Mouse (Mus musculus) lung, postnatal 0 days (tissue): Measurements from ENCODE around the gene Tesc. TPM values are rescaled to one million over a fixed set of nuclear protein-coding genes. Genes with fewer than 3 reads are reported as not detected.

Source experiments
- ATAC-seq: fragments of 200-750 bp; cut with Nextera tagmentation; 2 replicates; pipeline ENCODE4 v1.8.0; 2017; ENCODE audit warnings: moderate library complexity
- DNase-seq: peaks from one replicate; pipeline ENCODE4 v3.0.0-alpha.2; 2016; ENCODE audit warnings: low spot score
- H3K27ac ChIP-seq: fragments of 300-500 bp; sonication (generic); 2 replicates; pipeline ENCODE4 v1.5.1; 2014; ENCODE audit warnings: antibody characterized with exemption, mild to moderate bottlenecking, low read length, mixed read lengths
- H3K27me3 ChIP-seq: fragments of 300-500 bp; sonication (generic); replicated peaks from 2 replicates; pipeline ENCODE4 v1.6.1; 2014; ENCODE audit warnings: low read length, mixed read lengths; ENCODE audit not compliant: insufficient read depth
- H3K36me3 ChIP-seq: fragments of 300-500 bp; sonication (generic); 2 replicates; pipeline ENCODE4 v1.6.1; 2014; ENCODE audit warnings: low read length, mixed read lengths; ENCODE audit not compliant: insufficient read depth
- H3K4me1 ChIP-seq: fragments of 300-500 bp; sonication (generic); 2 replicates; pipeline ENCODE4 v1.6.1; 2014; ENCODE audit warnings: antibody characterized with exemption, low read depth, low read length, mixed read lengths; ENCODE audit not compliant: insufficient read depth
- H3K4me2 ChIP-seq: fragments of 300-500 bp; sonication (generic); replicated peaks from 2 replicates; pipeline ENCODE4 v1.6.1; 2014; ENCODE audit warnings: low read depth, mild to moderate bottlenecking, low read length, moderate library complexity, mixed read lengths
- H3K4me3 ChIP-seq: fragments of 300-500 bp; sonication (generic); 2 replicates; pipeline ENCODE4 v1.5.1; 2014; ENCODE audit warnings: low read depth, low read length
- H3K9ac ChIP-seq: fragments of 300-500 bp; sonication (generic); replicated peaks from 2 replicates; pipeline ENCODE4 v1.6.1; 2014; ENCODE audit warnings: low read depth, mild to moderate bottlenecking
- H3K9me3 ChIP-seq: fragments of 300-500 bp; sonication (generic); 2 replicates; pipeline ENCODE4 v1.6.1; 2016; ENCODE audit warnings: low read length, mixed read lengths
- CTCF ChIP-seq: IDR thresholded peaks from 2 replicates; pipeline ENCODE4 v1.5.1; 2016; ENCODE audit warnings: antibody characterized with exemption, mild to moderate bottlenecking
- EP300 ChIP-seq: IDR thresholded peaks from 2 replicates; pipeline ENCODE4 v1.6.1; 2016; ENCODE audit warnings: antibody characterized with exemption, mild to moderate bottlenecking, control low read depth
- WGBS: fragments of 180-500 bp; shearing (Covaris S2); extraction: QIAGEN DNeasy Blood & Tissue Kit; methylation state at CpG from one replicate; pipeline ENCODE4 v1.1.7; 2014; 5-methylcytosine and 5-hydroxymethylcytosine counted together
- polyA plus RNA-seq: library from polyadenylated mRNA; unstranded; fragments of >200 nt; fragmentation: Nextera tagmentation; extraction: Ambion mirVana; gene quantifications from 2 replicates; pipeline ENCODE4 v1.2.1, GENCODE M21; 2015

The Tesc gene
- polyA plus RNA-seq, 1 experiment from 2014 or later: 1.5 TPM

- WGBS: 84% methylated on average over 4 of the region's 4 CpGs
- Histone ChIP-seq H3K27me3 (no peaks in the 10 kb centered on the region), H3K4me2 (no peak overlapping the region), H3K9me3 (no peaks in the 10 kb centered on the region), H3K27ac (no peak overlapping the region), H3K9ac (no peak overlapping the region), H3K36me3 (no peaks in the 10 kb centered on the region), H3K4me1 (no peaks in the 10 kb centered on the region), H3K4me3 (no peak overlapping the region)
- ATAC-seq: no peak
- TF ChIP-seq CTCF (no peak), EP300 (no peak)
- no peak for DNase-seq
These were observed 16.2 kb downstream of the Tesc start for GRCm38 (mm10) chr5:118043761-118044160.

- Histone ChIP-seq H3K9ac (no peak overlapping the region), H3K36me3 (no peaks in the 10 kb centered on the region), H3K4me1 (no peaks in the 10 kb centered on the region), H3K9me3 (no peaks in the 10 kb centered on the region), H3K4me2 (no peak overlapping the region), H3K27ac (no peak overlapping the region), H3K4me3 (no peak overlapping the region), H3K27me3 (no peaks in the 10 kb centered on the region)
- TF ChIP-seq EP300: no peak
- TF ChIP-seq CTCF: no peak
- no peak for ATAC-seq
- DNase-seq: no peak
- 78% methylated on average over 6 of the region's 6 CpGs for WGBS
These were observed 17.4 kb downstream of the Tesc start for GRCm38 (mm10) chr5:118044907-118045306.

DNA sequence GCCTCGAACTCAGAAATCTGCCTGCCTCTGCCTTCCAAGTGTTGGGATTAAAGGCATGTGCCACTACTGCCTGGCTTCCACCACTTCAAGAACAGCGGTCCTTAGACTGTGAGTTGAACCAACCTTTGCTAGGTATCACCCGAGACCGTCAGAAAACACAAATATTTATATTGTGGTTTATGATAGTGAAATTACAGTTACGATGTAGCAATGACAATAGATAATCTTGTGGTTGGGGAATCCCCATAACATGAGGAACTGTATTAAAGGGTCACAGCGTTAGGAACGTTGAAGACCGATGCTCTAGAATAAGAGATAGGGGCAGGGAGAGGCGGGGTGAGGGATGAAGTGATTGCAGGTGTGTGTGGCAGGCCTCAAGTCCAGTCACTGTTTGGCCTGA is 17.8 kb downstream of the Tesc start:
- ATAC-seq: no peak
- Histone ChIP-seq H3K9me3 (no peaks in the 10 kb centered on the region), H3K9ac (no peak overlapping the region), H3K36me3 (no peaks in the 10 kb centered on the region), H3K4me1 (no peaks in the 10 kb centered on the region), H3K27me3 (no peaks in the 10 kb centered on the region), H3K27ac (no peak overlapping the region), H3K4me3 (no peak overlapping the region), H3K4me2 (no peak overlapping the region)
- no peak for DNase-seq
- TF ChIP-seq EP300: no peak
- TF ChIP-seq CTCF: no peak
- WGBS: 78% methylated on average over 9 of the region's 9 CpGs

DNA sequence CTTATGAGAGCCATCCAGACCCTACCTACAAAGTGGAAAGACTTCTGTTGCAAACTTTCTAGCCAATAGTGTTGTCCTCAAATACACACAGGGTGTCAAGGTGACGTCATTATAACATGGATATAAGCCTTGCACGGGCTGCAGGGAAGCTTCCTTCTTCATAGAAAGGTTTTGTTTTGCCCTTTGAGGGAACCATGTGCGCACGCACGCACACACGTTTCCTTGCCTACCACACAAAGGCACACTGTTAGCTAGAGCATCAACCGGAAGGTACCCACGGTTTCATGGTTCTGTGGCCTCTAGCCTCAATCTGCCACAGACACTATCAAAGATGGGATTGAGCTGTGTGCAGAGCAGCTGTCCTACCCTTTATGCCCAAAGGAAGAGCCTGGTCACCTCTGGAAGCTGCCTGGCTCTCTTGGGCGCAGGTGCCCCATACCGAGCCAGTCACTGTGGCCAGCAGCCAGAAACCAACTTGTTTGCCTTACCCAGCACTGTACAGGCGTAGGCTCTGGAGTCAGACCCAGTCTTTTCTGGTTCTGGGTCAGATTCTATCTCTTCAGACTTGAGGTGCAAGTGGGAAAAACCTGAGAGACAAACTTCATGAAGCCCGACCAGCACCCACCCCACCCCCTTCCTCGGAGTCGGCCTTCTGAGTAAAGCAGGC is 19.7 kb downstream of the Tesc start:
- DNase-seq: no peak
- H3K4me3 ChIP-seq: no peak overlapping the region
- H3K36me3 ChIP-seq: no peaks in the 10 kb centered on the region
- H3K9me3 ChIP-seq: no peaks in the 10 kb centered on the region
- no peak for ATAC-seq
- no peaks in the 10 kb centered on the region for H3K4me1 ChIP-seq
- WGBS: 85% methylated on average over 14 of the region's 14 CpGs
- no peak overlapping the region for H3K4me2 ChIP-seq
- no peak overlapping the region for H3K27ac ChIP-seq
- H3K9ac ChIP-seq: no peak overlapping the region
- H3K27me3 ChIP-seq: no peaks in the 10 kb centered on the region
- no peak for TF ChIP-seq CTCF
- TF ChIP-seq EP300: no peak

DNA sequence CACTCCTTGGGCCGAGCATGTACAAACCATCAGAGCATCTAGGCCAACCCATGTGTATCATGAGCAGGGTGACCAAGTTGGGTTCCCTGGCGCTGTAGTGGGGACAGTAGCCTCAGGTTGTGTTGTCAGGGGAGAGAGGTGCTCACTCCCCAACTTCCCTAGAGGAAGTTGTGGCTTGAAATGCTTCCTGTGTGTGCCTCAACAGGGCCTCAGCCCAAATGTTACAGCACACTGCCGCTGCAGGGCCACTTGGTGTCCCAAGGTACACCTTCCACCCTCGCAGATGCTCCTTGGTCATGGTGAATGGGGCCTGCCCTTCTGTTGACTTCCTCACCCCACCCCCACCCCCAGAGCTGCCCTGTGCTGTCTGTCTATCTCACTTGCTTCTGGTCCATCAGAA is 20.9 kb downstream of the Tesc start:
- no peak for TF ChIP-seq CTCF
- TF ChIP-seq EP300: no peak
- H3K36me3 ChIP-seq: no peaks in the 10 kb centered on the region
- no peak overlapping the region for H3K4me2 ChIP-seq
- 76% methylated on average over 4 of the region's 4 CpGs for WGBS
- H3K27me3 ChIP-seq: no peaks in the 10 kb centered on the region
- no peaks in the 10 kb centered on the region for H3K9me3 ChIP-seq
- no peak overlapping the region for H3K9ac ChIP-seq
- ATAC-seq (no peak), DNase-seq (no peak)
- no peaks in the 10 kb centered on the region for H3K4me1 ChIP-seq
- no peak overlapping the region for H3K27ac ChIP-seq
- H3K4me3 ChIP-seq: no peak overlapping the region

GRCm38 (mm10) chr5:118048928-118049327 is 21.4 kb downstream of the Tesc start:
- TF ChIP-seq EP300 (no peak), CTCF (no peak)
- 79% methylated on average over 5 of the region's 5 CpGs for WGBS
- no peak for DNase-seq
- H3K9ac ChIP-seq: no peak overlapping the region
- ATAC-seq: no peak
- H3K27ac ChIP-seq: no peak overlapping the region
- no peaks in the 10 kb centered on the region for H3K27me3 ChIP-seq
- no peaks in the 10 kb centered on the region for H3K9me3 ChIP-seq
- H3K4me3 ChIP-seq: no peak overlapping the region
- no peaks in the 10 kb centered on the region for H3K4me1 ChIP-seq
- H3K4me2 ChIP-seq: no peak overlapping the region
- H3K36me3 ChIP-seq: no peaks in the 10 kb centered on the region

GRCm38 (mm10) chr5:118050743-118051142 is 23.2 kb downstream of the Tesc start:
- WGBS: 74% methylated on average over 4 of the region's 4 CpGs

More at GRCm38 (mm10) chr5:118050743-118051142, 23.2 kb downstream of the Tesc start:
- Histone ChIP-seq H3K4me3 (no peak overlapping the region), H3K4me2 (no peak overlapping the region), H3K27ac (no peak overlapping the region), H3K9ac (no peak overlapping the region), H3K36me3 (no peaks in the 10 kb centered on the region), H3K27me3 (no peaks in the 10 kb centered on the region), H3K9me3 (no peaks in the 10 kb centered on the region), H3K4me1 (no peaks in the 10 kb centered on the region)
- TF ChIP-seq EP300: no peak
- DNase-seq (no peak), ATAC-seq (no peak)
